Mouse (Mus musculus): ENCODE measurements at regions not wholly inside any gene's neighbourhood (a gene's known extent, or its start where the extent isn't known, plus 50 kb on each side); places are given as distances from the start of the nearest gene placed in this dataset.

GRCm38 (mm10) chr19:14343890-14344289 is 254.0 kb downstream of the Tle4 start:
- no peak for DNase-seq (ENCODE audit: low spot score in 2 of 2)

- no peak for DNase-seq (ENCODE audit: low spot score in 2 of 2)
Observed at GRCm38 (mm10) chr19:14344467-14344866, 253.4 kb downstream of the Tle4 start.

DNA sequence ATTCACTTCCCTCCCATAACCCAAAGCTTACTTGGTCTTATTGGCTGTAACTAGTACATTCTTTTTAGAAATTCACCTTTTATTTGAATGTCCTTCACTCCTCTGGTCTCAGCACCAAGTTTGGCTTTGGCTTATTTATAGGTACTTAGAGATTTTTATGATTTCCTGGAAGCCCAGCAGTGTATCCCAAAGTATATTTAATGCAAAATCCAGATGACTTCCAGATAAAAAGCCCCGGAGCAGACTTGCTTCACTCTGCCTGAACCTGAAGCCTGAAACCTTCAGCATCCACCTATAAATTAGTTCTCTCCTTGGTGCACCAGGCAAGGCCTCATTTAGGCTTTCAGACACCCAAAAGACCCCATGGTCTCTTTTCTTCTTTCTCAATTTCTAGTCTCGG is 250.8 kb downstream of the Tle4 start:
- no peak for DNase-seq (ENCODE audit: low spot score in 2 of 2)

DNA sequence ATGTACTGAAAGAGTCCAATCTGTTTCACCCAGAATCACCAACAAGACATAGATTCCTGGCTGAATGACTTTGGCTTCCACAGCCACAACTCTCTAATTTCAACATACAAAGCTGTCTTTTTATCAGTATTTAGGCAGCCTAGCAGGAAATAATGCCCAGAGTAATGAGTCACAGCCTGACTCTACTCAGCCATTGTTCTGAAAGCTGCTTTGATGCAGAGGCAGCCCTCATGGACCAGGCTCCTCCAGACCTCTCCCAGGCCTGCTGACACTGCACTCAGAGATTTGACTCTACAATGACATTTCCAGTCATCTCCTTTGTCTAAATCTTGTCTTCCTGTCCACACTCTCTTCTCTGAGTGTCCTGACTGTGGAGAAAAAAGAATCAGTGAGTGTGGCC is 250.4 kb downstream of the Tle4 start:
- DNase-seq (ENCODE audit: low spot score in 2 of 2) = no peak

- DNase-seq (ENCODE audit: low spot score in 2 of 2) = no peak
Observed at GRCm38 (mm10) chr19:14349753-14350152, 248.1 kb downstream of the Tle4 start.

- DNase-seq (ENCODE audit: low spot score in 2 of 2) = no peak
Observed at GRCm38 (mm10) chr19:14351728-14352340, 246.0 kb downstream of the Tle4 start.

GRCm38 (mm10) chr19:14352551-14352950 is 245.3 kb downstream of the Tle4 start:
- no peak for DNase-seq (ENCODE audit: low spot score in 2 of 2)

DNA sequence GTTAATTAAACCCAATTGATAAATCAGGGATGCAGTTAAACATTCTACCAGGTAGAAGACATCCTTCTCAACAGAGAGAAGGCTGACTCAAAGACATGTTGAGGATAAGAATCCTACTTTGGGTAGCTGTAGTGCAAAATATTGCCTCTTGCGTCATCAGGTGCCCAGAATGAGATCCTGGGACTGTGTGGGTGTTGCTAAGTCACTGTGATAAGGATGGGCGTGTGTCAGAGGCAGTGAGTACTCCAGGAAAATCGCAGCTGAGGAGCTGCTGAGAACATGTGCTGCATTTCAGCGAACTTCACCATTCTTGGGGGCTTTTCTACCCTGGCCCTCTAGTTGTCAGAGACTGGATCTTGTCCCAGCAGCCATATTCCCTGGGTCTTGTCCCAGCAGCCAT is 244.7 kb downstream of the Tle4 start:
- DNase-seq (ENCODE audit: low spot score in 2 of 2) = no peak

- DNase-seq (ENCODE audit: low spot score in 2 of 2) = no peak
Observed at GRCm38 (mm10) chr19:14355128-14355527, 242.7 kb downstream of the Tle4 start.

DNA sequence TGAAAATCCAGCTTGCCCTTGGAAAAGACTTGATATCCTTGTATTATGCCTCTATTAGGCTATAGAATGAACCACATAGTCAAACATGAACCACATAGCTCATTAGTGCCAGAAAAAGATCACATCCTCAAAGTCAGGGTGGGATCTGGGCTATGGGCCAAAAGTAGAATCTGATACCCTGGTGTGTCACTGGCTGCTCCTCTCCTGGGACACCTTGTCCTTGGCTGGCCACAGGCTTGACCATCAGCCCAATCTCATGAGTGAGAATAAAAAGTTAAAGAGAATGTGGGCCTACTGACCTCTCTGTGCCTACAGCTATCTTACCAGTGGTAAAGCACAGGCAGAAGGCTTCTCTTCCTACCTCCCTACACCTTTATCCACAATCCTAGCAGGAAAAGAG is 241.9 kb downstream of the Tle4 start:
- no peak for DNase-seq (ENCODE audit: low spot score in 2 of 2)

DNA sequence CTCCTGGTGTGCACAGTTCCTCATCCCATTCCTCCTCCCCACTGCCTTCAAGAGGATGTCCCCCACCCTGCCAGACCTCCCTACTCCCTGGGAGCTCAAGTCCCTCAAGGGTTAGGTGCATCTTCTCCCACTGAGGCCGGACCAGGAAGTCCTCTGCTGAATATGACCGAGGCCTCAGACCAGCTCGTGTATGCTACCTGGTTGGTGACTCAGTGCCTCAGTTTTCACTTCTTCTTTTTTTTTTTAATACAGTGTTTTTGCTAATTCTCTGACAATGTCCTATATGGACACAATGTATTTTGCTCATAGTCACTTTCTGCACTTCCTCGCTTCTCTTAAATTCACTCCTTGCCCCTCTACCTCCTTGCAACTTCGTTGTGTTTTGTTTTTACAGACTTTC is 237.2 kb downstream of the Tle4 start:
- no peak for DNase-seq (ENCODE audit: low spot score in 2 of 2)

GRCm38 (mm10) chr19:14369098-14369604 is 228.7 kb downstream of the Tle4 start:
- no peak for DNase-seq (ENCODE audit: low spot score in 2 of 2)

DNA sequence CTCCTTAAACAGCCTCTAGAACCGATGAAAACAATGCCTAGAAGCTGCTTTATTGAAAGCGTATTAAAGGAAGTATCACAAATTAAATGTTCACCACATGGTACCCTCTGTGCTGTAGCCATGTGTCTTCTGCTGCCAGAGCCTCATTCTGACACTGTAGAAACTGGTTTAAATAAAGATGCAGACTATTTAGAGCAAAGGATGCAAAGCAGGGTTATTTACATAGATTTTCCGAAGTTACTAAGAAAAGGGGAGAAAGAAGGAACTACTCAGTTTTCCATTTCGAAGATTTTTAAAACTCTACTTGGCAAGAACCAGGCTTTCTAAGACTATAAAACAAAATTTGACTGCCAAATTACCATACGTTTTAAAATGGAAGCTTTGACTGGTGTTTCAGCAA is 226.5 kb downstream of the Tle4 start:
- DNase-seq (ENCODE audit: low spot score in 2 of 2) = no peak

- no peak for DNase-seq (ENCODE audit: low spot score in 2 of 2)
Observed at GRCm38 (mm10) chr19:14373996-14374395, 223.9 kb downstream of the Tle4 start.

DNA sequence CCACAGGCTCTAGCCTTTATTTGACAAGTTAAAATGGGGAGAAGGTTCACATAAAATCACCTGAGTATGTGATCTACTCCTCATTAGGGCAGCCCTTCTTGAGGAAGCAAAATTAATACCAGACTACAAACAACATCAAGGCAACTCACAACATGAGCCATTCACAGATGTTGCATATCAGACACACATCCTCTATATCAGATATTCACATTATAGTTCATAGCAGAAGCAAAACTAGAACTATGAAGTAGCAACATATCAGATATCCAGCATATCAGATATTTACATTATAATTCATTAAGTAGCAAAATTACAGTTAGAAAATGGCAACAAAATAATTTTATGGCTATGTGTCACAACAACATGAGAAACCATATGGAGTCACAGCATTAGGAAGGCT is 217.0 kb downstream of the Tle4 start:
- DNase-seq (ENCODE audit: low spot score in 2 of 2) = no peak

- DNase-seq (ENCODE audit: low spot score in 2 of 2) = no peak
Observed at GRCm38 (mm10) chr19:14387796-14388195, 210.1 kb downstream of the Tle4 start.

- no peak for DNase-seq (ENCODE audit: low spot score in 2 of 2)
Observed at GRCm38 (mm10) chr19:14388539-14388938, 209.3 kb downstream of the Tle4 start.

- no peak for DNase-seq (ENCODE audit: low spot score in 2 of 2)
Observed at GRCm38 (mm10) chr19:14389881-14390837, 207.7 kb downstream of the Tle4 start.

GRCm38 (mm10) chr19:14390914-14391313 is 206.9 kb downstream of the Tle4 start:
- no peak for DNase-seq (ENCODE audit: low spot score in 2 of 2)

All from frontal cortex, postnatal 10 days (tissue).